Mouse (Mus musculus) heart, embryonic 11.5 days (tissue): Measurements from ENCODE around the gene Skint8. TPM values are rescaled to one million over a fixed set of nuclear protein-coding genes. Genes with fewer than 3 reads are reported as not detected.
A peak's percentile ranks its signal among the peaks of the same experiment; 100 is the strongest.
"Not testable (repeated sequence)": the region's sequence is repeated elsewhere in the genome, so short reads cannot be mapped to it uniquely, and the experiment has no call there.

Experiments used
- ATAC-seq: fragments of 200-750 bp; cut with Nextera tagmentation; replicated peaks from 2 replicates; pipeline ENCODE4 v1.8.0; 2017; ENCODE audit warnings: moderate library complexity; ENCODE audit not compliant: insufficient number of reproducible peaks, low FRiP score, low TSS enrichment
- H3K27ac ChIP-seq: fragments of 300-500 bp; sonication (generic); 2 replicates; pipeline ENCODE4 v1.5.1; 2014; ENCODE audit warnings: mild to moderate bottlenecking, low read depth, low read length
- H3K27me3 ChIP-seq: fragments of 300-500 bp; sonication (generic); 2 replicates; pipeline ENCODE4 v1.6.1; 2014; ENCODE audit warnings: mild to moderate bottlenecking, low read length, mixed read lengths; ENCODE audit not compliant: control insufficient read depth, insufficient read depth
- H3K36me3 ChIP-seq: fragments of 300-500 bp; sonication (generic); 2 replicates; pipeline ENCODE4 v1.6.1; 2014; ENCODE audit warnings: mild to moderate bottlenecking, low read length, moderate library complexity, mixed read lengths; ENCODE audit not compliant: control insufficient read depth, insufficient read depth
- H3K4me1 ChIP-seq: fragments of 300-500 bp; sonication (generic); 2 replicates; pipeline ENCODE4 v1.6.1; 2014; ENCODE audit warnings: low read length; ENCODE audit not compliant: control insufficient read depth, insufficient read depth
- H3K4me2 ChIP-seq: fragments of 300-500 bp; sonication (generic); 2 replicates; pipeline ENCODE4 v1.6.1; 2014; ENCODE audit warnings: mild to moderate bottlenecking, moderate library complexity
- H3K4me3 ChIP-seq: fragments of 300-500 bp; sonication (generic); 2 replicates; pipeline ENCODE4 v1.5.1; 2014; ENCODE audit warnings: low read depth, low read length
- H3K9ac ChIP-seq: fragments of 300-500 bp; sonication (generic); 2 replicates; pipeline ENCODE4 v1.6.1; 2014; ENCODE audit warnings: mild to moderate bottlenecking, low read depth, low read length, moderate library complexity
- H3K9me3 ChIP-seq: fragments of 300-500 bp; sonication (generic); replicated peaks from 2 replicates; pipeline ENCODE4 v1.6.1; 2016; ENCODE audit warnings: low read length; ENCODE audit not compliant: control insufficient read depth
- WGBS: fragments of 180-500 bp; shearing (Covaris S2); extraction: QIAGEN DNeasy Blood & Tissue Kit; methylation state at CpG from one replicate; pipeline ENCODE4 v1.1.7; 2014; ENCODE audit not compliant: insufficient replicate concordance; 5-methylcytosine and 5-hydroxymethylcytosine counted together
- polyA plus RNA-seq: library from polyadenylated mRNA; unstranded; fragments of >200 nt; fragmentation: Nextera tagmentation; extraction: Ambion mirVana; gene quantifications from 2 replicates; pipeline ENCODE4 v1.2.1, GENCODE M21; 2014

Gene Skint8
- not detected in 2 replicates for polyA plus RNA-seq

GRCm38 (mm10) chr4:111919092-111919491, at the start of gene Skint8:
Skint8 (plus strand) TSS chr4:111919392.
- no peak within 1 kb of the TSS for H3K27ac ChIP-seq
- no peak within 1 kb of the TSS for H3K4me3 ChIP-seq
- no peaks in the 10 kb centered on the region for H3K4me1 ChIP-seq
- no peaks in the 10 kb centered on the region for H3K9me3 ChIP-seq
- ATAC-seq: no peak
- WGBS: 77% methylated on average over 1 of the region's 1 CpGs
- no peaks in the 10 kb centered on the region for H3K36me3 ChIP-seq
- H3K4me2 ChIP-seq: no peak within 1 kb of the TSS
- H3K27me3 ChIP-seq: no peaks in the 10 kb centered on the region
- no peak within 1 kb of the TSS for H3K9ac ChIP-seq

- Histone ChIP-seq H3K4me1 (no peaks in the 10 kb centered on the region), H3K36me3 (no peaks in the 10 kb centered on the region), H3K27ac (no peak overlapping the region), H3K27me3 (no peaks in the 10 kb centered on the region), H3K4me3 (no peak overlapping the region), H3K4me2 (no peak overlapping the region), H3K9me3 (no peaks in the 10 kb centered on the region), H3K9ac (no peak overlapping the region)
- ATAC-seq: no peak
- WGBS: 45% methylated on average over 4 of the region's 4 CpGs
These were observed 38.9 kb upstream of the Skint8 start for GRCm38 (mm10) chr4:111880112-111880875.

- H3K4me3 ChIP-seq: no peak overlapping the region
- no peak overlapping the region for H3K9ac ChIP-seq
- no peak overlapping the region for H3K27ac ChIP-seq
- no peaks in the 10 kb centered on the region for H3K27me3 ChIP-seq
- WGBS: 75% methylated on average over 12 of the region's 12 CpGs
- no peak overlapping the region for H3K4me2 ChIP-seq
- H3K36me3 ChIP-seq: no peaks in the 10 kb centered on the region
- H3K9me3 ChIP-seq: no peaks in the 10 kb centered on the region
- ATAC-seq: no peak
- H3K4me1 ChIP-seq: no peaks in the 10 kb centered on the region
These were observed 35.6 kb upstream of the Skint8 start for GRCm38 (mm10) chr4:111883543-111883942.

- Histone ChIP-seq H3K9me3 (no peaks in the 10 kb centered on the region), H3K4me3 (peak overlapping the region; percentile 17; the same call in 1 of the 2 replicates), H3K4me1 (no peaks in the 10 kb centered on the region), H3K4me2 (peak overlapping the region; percentile 62), H3K27me3 (no peaks in the 10 kb centered on the region), H3K36me3 (no peaks in the 10 kb centered on the region), H3K9ac (no peak overlapping the region), H3K27ac (no peak overlapping the region)
- ATAC-seq: peak; percentile 55; the same call in 1 of the 2 replicates
- WGBS: 9% methylated on average over 7 of the region's 7 CpGs
These were observed 33.2 kb upstream of the Skint8 start for GRCm38 (mm10) chr4:111886018-111886417.

- peak; percentile 23; the same call in 1 of the 2 replicates for ATAC-seq
- no peak overlapping the region for H3K4me3 ChIP-seq
These were observed 32.6 kb upstream of the Skint8 start for GRCm38 (mm10) chr4:111886607-111887006.

GRCm38 (mm10) chr4:111892138-111892537, 27.1 kb upstream of the Skint8 start:
- H3K36me3 ChIP-seq: no peaks in the 10 kb centered on the region
- no peak overlapping the region for H3K4me2 ChIP-seq
- H3K27me3 ChIP-seq: no peaks in the 10 kb centered on the region
- no peaks in the 10 kb centered on the region for H3K4me1 ChIP-seq
- H3K4me3 ChIP-seq: no peak overlapping the region
- H3K9me3 ChIP-seq: no peaks in the 10 kb centered on the region
- no peak overlapping the region for H3K9ac ChIP-seq
- H3K27ac ChIP-seq: no peak overlapping the region
- no peak for ATAC-seq

More at GRCm38 (mm10) chr4:111886607-111887006, 32.6 kb upstream of the Skint8 start:
- H3K9me3 ChIP-seq: no peaks in the 10 kb centered on the region
- H3K4me2 ChIP-seq: no peak overlapping the region; the same call in 1 of the 2 replicates
- H3K36me3 ChIP-seq: no peaks in the 10 kb centered on the region
- WGBS: 20% methylated on average over 4 of the region's 4 CpGs
- no peaks in the 10 kb centered on the region for H3K27me3 ChIP-seq
- H3K27ac ChIP-seq: no peak overlapping the region
- no peak overlapping the region for H3K9ac ChIP-seq
- H3K4me1 ChIP-seq: no peaks in the 10 kb centered on the region

GRCm38 (mm10) chr4:111897755-111898154, 21.4 kb upstream of the Skint8 start:
- H3K27me3 ChIP-seq: no peaks in the 10 kb centered on the region
- no peaks in the 10 kb centered on the region for H3K36me3 ChIP-seq
- H3K4me3 ChIP-seq: no peak overlapping the region
- H3K9ac ChIP-seq: no peak overlapping the region
- WGBS: 40% methylated on average over 1 of the region's 1 CpGs
- no peaks in the 10 kb centered on the region for H3K4me1 ChIP-seq
- no peaks in the 10 kb centered on the region for H3K9me3 ChIP-seq
- H3K27ac ChIP-seq: no peak overlapping the region
- H3K4me2 ChIP-seq: no peak overlapping the region
- no peak for ATAC-seq

GRCm38 (mm10) chr4:111898566-111898965, 20.6 kb upstream of the Skint8 start:
- Histone ChIP-seq H3K4me3 (no peak overlapping the region), H3K9me3 (no peaks in the 10 kb centered on the region), H3K4me1 (no peaks in the 10 kb centered on the region), H3K4me2 (no peak overlapping the region), H3K27me3 (no peaks in the 10 kb centered on the region), H3K27ac (no peak overlapping the region), H3K36me3 (no peaks in the 10 kb centered on the region), H3K9ac (no peak overlapping the region)
- ATAC-seq: no peak
- WGBS: 70% methylated on average over 4 of the region's 4 CpGs

GRCm38 (mm10) chr4:111900491-111900890, 18.7 kb upstream of the Skint8 start:
- not testable (repeated sequence) for H3K4me2 ChIP-seq, H3K27me3 ChIP-seq, H3K9ac ChIP-seq, H3K4me1 ChIP-seq, H3K36me3 ChIP-seq, H3K27ac ChIP-seq, H3K9me3 ChIP-seq, ATAC-seq, H3K4me3 ChIP-seq
- WGBS: 54% methylated on average over 1 of the region's 1 CpGs
